Mouse (Mus musculus): ENCODE results near the gene Tcte3.
"Not testable (repeated sequence)": the region's sequence is repeated elsewhere in the genome, so short reads cannot be mapped to it uniquely, and the experiment has no call there.

Tcte3 gene

DNA sequence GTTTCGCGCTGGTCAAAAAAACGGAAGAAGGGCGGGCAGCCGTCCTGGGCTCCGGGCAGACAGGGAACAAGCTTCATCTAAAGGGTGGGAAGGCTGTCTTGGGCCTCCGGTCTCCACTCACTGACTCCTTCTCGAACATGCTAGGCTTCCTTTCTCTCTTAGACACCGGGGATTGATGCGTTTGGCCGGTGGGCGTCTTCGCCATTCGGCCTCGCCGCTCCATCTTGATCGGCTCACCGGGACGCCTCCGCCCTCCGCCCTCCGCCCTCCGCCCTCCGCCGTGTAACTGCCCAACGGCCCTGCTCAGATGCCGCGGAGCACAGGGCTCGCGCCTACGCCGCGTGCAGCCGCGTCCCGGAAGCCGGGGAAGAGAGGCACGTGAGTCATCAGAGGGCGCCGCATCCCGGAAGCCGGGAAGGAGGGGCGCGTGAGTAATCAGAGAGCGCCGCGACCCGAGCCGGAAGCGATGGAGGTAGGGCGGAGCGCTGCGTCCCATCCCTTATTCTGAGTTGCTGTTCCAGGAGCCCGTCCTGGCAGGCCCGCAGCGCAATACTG, at the start of gene Tcte3, which contains the start of the genes Ermard and Gm3448:
Gene Tcte3, minus strand, starts transcription at position 314 of the 555 bp plus-strand sequence.
Gene Ermard, plus strand, starts transcription at position 34 of the 555 bp plus-strand sequence.
Gene Gm3448, minus strand, starts transcription at position 363 of the 555 bp plus-strand sequence.
- DNase-seq, result peak; percentile 26

DNA sequence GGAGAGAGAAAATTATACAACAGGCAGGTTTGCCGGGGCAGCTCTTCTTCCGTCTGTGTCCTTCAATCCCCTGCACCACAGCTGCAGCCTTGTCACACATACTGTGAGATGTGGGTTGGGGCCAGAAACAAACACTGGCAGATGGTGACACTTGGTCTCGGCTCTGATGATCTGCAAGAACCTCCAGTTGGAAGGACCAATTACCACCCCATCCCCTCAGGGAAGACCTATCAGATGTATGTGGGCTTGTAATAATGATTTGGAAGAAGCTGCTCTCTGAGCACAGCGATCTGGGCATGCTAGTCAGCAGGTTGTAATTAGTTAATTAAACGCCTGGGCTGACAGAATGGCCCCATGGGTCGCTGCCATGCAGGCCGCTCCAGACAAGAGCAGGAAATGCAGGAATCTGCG, 47.3 kb upstream of the Tcte3 start:
- no peak for DNase-seq

- no peak for DNase-seq
Measured at GRCm38 (mm10) chr17:15088166-15088565, 46.9 kb upstream of the Tcte3 start.

DNA sequence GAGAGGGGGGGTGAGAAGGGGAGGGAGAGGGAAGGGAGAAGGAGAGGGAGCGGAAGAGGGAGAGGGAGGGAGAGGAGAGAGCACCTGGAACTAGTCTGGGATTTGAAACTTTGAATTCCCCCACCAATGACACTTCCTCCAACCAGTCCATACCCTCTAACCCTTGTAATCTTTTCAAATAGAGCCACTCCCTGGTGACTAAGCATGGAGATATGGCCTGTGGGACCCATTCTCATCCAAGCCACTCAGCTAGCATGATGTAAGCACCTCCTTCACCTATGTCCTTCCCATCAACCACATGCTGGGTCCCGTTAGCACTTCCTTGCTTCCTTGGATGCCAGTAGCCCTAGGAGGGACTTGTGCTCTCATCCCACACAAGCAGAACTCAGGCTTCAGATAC, 43.7 kb upstream of the Tcte3 start:
- no peak for DNase-seq

GRCm38 (mm10) chr17:15084226-15084848, 43.0 kb upstream of the Tcte3 start:
- DNase-seq, result no peak

- DNase-seq, result no peak
Measured at GRCm38 (mm10) chr17:15077536-15077935, 36.2 kb upstream of the Tcte3 start.

DNA sequence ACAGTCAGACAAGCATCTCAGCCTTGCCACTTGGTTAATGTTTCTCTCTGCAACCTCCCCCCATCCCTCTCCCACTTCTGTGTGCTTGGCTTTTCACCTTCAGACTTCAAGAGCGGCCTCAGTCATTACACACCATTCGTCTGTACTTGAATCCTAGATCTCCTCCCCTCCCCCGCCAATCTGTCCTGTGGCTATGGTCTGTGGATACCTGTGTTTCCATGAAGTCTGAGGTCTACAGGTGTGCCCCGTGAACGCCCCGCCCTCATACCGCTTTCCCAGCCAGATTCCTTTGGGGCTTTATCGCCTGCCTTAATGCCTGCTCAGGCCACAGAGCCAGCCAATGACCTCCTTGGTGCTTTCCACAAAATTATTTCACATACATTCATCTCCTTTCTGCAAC, 33.7 kb upstream of the Tcte3 start:
- peak; percentile 22 for DNase-seq

DNA sequence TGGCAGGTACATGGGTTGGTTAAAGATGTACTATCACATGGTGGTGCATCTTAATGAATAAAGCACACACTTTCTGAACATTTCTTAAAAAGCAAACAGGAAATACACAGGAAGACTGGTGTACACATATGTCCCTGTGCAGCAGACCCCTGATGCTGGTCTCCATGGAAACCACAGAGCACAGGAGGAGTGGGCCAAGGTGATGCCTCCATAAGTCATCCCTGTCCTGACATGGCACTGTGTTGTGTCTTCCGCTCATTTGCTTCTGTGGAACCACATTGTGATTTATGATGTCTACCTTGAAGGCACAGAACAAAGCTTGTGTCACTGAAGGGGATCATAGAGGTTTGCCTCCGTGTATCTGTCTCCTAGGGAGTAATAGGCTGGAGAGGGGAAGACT, 30.9 kb upstream of the Tcte3 start:
- no peak for DNase-seq

GRCm38 (mm10) chr17:15069124-15069523, 27.8 kb upstream of the Tcte3 start:
- DNase-seq, result peak; percentile 36

DNA sequence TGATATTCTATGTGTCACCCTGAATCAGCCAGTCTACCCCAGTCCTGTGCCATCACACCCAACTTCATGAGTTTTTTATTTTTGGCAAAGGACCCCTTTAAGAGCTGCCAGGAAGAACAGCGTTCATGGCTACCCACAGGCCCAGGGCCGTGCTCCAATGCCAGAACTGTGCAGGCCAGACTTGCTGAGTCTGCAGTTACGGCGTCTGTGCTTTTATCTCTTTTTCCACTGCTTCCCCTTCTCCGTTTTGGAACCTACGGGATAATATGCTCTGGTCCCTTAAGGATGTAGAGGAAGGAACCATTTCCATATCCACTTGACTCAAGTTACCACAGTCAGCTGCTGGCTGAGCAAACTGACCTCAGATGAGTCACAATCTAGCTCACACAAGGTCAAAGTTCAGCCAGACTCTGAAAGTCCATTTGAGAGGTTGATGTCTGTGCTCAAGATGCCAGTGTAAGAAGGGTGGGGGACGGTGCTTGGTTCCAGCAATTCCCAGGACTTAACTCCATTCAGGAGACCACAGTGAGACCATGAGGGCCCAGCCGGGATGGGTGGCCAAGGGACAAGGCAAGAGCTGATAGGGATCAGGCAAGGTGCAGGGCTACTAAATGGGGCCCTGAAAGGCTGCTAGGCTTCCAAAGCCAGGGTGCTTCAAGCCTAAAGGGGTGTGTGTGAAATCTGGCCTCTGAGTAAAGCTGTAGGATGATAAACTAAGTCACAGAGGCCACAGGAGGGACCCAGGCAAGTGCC, 26.9 kb upstream of the Tcte3 start:
- DNase-seq, result peak; percentile 38

DNA sequence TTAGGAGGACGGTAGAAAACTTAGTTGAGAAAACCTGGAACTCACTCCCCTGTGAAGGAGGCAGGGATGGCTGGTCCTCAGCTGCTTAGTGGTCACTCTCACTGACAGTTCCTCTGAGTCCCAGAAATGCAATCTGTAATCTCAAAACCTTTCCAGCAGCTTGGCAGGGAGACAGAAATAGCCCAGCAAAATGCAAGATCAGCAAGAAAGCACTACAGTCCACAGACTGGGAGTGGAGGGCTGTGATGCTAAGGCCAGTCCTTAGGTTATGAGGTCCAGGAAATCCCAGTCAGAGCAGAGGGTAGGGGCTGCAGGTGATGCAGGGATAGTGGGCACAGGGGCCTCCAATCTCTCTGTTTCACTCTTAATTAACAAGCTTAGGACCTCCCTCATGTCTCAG, 25.6 kb upstream of the Tcte3 start:
- DNase-seq, result no peak

GRCm38 (mm10) chr17:15066066-15066465, 24.8 kb upstream of the Tcte3 start:
- DNase-seq, result no peak

GRCm38 (mm10) chr17:15065391-15066024, 24.2 kb upstream of the Tcte3 start:
- peak; percentile 25 for DNase-seq

- DNase-seq, result no peak
Measured at GRCm38 (mm10) chr17:15060356-15060755, 19.1 kb upstream of the Tcte3 start.

- no peak for DNase-seq
Measured at GRCm38 (mm10) chr17:15059646-15060045, 18.4 kb upstream of the Tcte3 start.

- no peak for DNase-seq
Measured at GRCm38 (mm10) chr17:15058161-15058591, 16.9 kb upstream of the Tcte3 start.

- DNase-seq, result no peak
Measured at GRCm38 (mm10) chr17:15055925-15056324, 14.6 kb upstream of the Tcte3 start.

DNA sequence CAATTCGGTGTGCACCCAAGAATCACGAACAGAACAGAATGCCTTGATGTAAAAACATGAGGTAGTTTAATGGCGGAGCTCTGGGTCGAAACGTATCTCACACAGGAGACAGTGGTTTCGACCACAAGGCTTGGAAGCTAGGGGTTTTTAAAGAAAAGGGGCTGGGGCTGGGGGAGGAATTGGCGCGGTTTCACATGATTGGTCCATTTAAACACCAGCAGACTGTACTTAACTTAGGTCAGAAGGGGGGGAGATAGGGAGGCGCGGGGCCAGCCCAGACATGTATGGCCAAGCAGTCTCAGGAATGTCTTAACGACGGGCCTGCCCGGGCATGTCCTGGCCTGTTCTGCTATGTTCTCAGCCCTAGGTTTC, 12.5 kb upstream of the Tcte3 start:
- not testable (repeated sequence) for DNase-seq

DNA sequence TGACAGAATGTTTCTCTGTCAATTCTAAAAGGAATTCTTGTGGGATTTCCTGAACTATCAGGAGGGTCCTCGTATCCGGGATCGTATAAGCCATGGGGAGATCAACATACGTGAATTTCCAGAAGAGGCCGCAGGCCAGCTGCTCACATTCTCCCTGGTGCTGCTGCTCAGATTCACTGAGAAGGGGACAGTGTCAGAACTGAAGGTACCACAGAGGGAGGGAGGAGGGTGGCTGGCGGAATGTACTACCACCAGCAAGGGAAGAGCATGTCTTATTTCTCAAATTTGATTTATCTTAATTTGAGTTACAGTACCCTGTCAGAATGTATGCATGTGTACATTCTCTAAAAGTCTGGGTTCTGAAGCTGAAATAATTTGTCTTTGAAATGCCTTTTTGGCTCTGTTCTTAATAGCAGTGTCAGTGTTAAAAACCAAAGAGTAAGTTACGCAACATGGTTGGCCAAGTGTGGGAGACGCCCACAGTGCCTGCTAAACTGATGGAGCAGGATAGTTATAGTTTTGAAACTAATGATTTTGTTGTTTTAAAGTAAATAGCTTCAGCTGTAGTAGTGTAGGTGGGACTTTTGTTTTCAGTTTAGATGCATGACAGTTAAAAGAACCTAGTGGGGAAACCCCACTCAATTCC, 12.0 kb upstream of the Tcte3 start:
- not testable (repeated sequence) for DNase-seq

- DNase-seq, result not testable (repeated sequence)
Measured at GRCm38 (mm10) chr17:15052766-15053165, 11.5 kb upstream of the Tcte3 start.

- not testable (repeated sequence) for DNase-seq
Measured at GRCm38 (mm10) chr17:15050338-15050737, 9.1 kb upstream of the Tcte3 start.

DNA sequence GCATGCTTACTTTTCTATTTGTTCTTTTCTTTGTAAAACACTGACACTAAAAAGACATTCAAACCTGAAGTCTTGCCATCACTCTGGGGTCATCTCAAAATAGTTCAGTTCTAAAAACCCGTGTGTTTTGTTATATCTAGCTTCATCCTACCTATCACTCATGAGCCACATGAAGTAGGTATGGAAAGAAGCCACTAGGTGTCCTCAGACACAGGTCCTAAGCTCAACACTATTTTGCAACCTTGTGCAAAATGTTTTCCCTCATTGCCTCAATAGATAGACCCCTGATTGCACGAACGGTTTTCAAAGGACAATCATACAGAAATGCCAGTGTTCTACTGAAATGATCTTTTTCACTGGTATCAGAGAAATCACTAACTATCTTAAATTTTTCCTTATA, 833 bp downstream of the Tcte3 start:
- DNase-seq, result not testable (repeated sequence)

- not testable (repeated sequence) for DNase-seq
Measured at GRCm38 (mm10) chr17:15031414-15031813, 9.9 kb downstream of the Tcte3 start.
